Mouse (Mus musculus): ENCODE measurements around the gene Tmem107. TPM values are rescaled to one million over a fixed set of nuclear protein-coding genes. Genes with fewer than 3 reads are reported as not detected.
A peak's percentile ranks its signal among the peaks of the same experiment; 100 is the strongest.

Gene Tmem107
- total and polyA plus RNA-seq, 3 experiments: 22.6 to 31.3 (median 30.1) TPM

- H3K36me3 ChIP-seq (replicated peaks in 1 of 2; ENCODE audit: control insufficient read depth in 1 of 2, insufficient read depth in 1 of 2, low read length in 1 of 2): peaks cover 30 to 32% of the 10 kb centered on the region in 2 experiments
- dilution Hi-C loops (cut with MboI; ENCODE audit: extremely low pct_ligation_motif_present, extremely low pct_unique_long_range_greater_than_20kb, low sequenced_read_pairs) (no loop called here), in situ Hi-C loops (cut with MboI; ENCODE audit: low pct_ligation_motif_present, low pct_unique_long_range_greater_than_20kb, low sequenced_read_pairs) (loop anchor here (25.0 kb wide), 1 partner anchor 914 kb away; the partner anchor contains the start of genes Acadvl, Dlg4 and Dvl2)
- DNase-seq (ENCODE audit: extremely low read depth): peak; percentile 99
- H3K4me1 ChIP-seq (ENCODE audit: control insufficient read depth in 1 of 2, insufficient read depth in 2 of 2): peaks cover 20 to 64% of the 10 kb centered on the region in 2 experiments
- H3K4me3 ChIP-seq (replicated peaks in 1 of 3; ENCODE audit: low read depth in 2 of 3, low read length in 2 of 3, poor library complexity in 1 of 3): peak overlapping the region; percentile 67 to 94 (median 75)
- no peaks in the 10 kb centered on the region for H3K9me3 ChIP-seq (replicated peaks; ENCODE audit: low read length)
- peaks cover 22% of the 10 kb centered on the region for H3K79me2 ChIP-seq (replicated peaks; ENCODE audit: control insufficient read depth, extremely low read depth, insufficient read depth, poor library complexity, severe bottlenecking)
- peak overlapping the region; percentile 93 for H3K4me2 ChIP-seq (ENCODE audit: insufficient read depth, low read depth, poor library complexity, severe bottlenecking)
- peak overlapping the region; percentile 75 for H3K27ac ChIP-seq (ENCODE audit: insufficient read depth, low read depth)
- peaks cover 6% of the 10 kb centered on the region for H3K27me3 ChIP-seq (replicated peaks)
- peak overlapping the region; percentile 76 for H3K9ac ChIP-seq (ENCODE audit: insufficient read depth, low read depth)
- TF ChIP-seq MAX (IDR thresholded peaks at IDR 0.05; ENCODE audit: low read length) (peak; percentile 99; the same call in 1 of the 2 replicates), MAZ (IDR thresholded peaks at IDR 0.05; ENCODE audit: low read depth, low read length) (peak; percentile 81; the same call in 1 of the 2 replicates), JUN (IDR thresholded peaks at IDR 0.05; ENCODE audit: insufficient read depth, low read depth, low read length) (0 out of 2 replicates have a peak, but pooled peaks have one; percentile 21), IRF4 (IDR thresholded peaks at IDR 0.05; ENCODE audit: low read depth, low read length) (peak; percentile 41; the same call in 1 of the 2 replicates), E2F4 (IDR thresholded peaks at IDR 0.05; ENCODE audit: insufficient replicate concordance, low read depth, low read length) (no peak), ZMIZ1 (IDR thresholded peaks at IDR 0.05; ENCODE audit: low read depth, low read length) (peak; percentile 60; the same call in 1 of the 2 replicates), SIN3A (IDR thresholded peaks at IDR 0.05; ENCODE audit: low read length) (peak; percentile 94; the same call in 1 of the 2 replicates), POLR2A (IDR thresholded peaks at IDR 0.05; ENCODE audit: low read depth, low read length) (peak; percentile 80), POLR2AphosphoS2 (IDR thresholded peaks at IDR 0.05; ENCODE audit: low read depth, low read length) (no peak), HCFC1 (IDR thresholded peaks at IDR 0.05; ENCODE audit: low read depth, low read length) (peak; percentile 51; the same call in 1 of the 2 replicates), NELFE (IDR thresholded peaks at IDR 0.05; ENCODE audit: low read depth, low read length) (peak; percentile 70; the same call in 1 of the 2 replicates), ELF1 (IDR thresholded peaks at IDR 0.05; ENCODE audit: low read depth, low read length) (peak; percentile 49; the same call in 1 of the 2 replicates), USF2 (conservative IDR thresholded peaks at IDR 0.05; ENCODE audit: low read depth, low read length) (no peak), NRF1 (IDR thresholded peaks at IDR 0.05; ENCODE audit: low read depth, low read length) (no peak), KAT2A (IDR thresholded peaks at IDR 0.05; ENCODE audit: insufficient replicate concordance, low read length) (no peak), MAFK (IDR thresholded peaks at IDR 0.05; ENCODE audit: insufficient replicate concordance, low read length) (no peak), EP300 (IDR thresholded peaks at IDR 0.05; ENCODE audit: low read length) (no peak), UBTF (IDR thresholded peaks at IDR 0.05; ENCODE audit: low read depth, low read length) (no peak), TCF12 (IDR thresholded peaks at IDR 0.05; ENCODE audit: low read depth, low read length) (peak; percentile 40; the same call in 1 of the 2 replicates), MYC (IDR thresholded peaks at IDR 0.05; ENCODE audit: low read depth, low read length) (peak; percentile 94), USF1 (IDR thresholded peaks at IDR 0.05; ENCODE audit: low read depth, low read length) (peak; percentile 57), RCOR1 (conservative IDR thresholded peaks at IDR 0.05; ENCODE audit: low read depth, low read length) (no peak), ZC3H11A (IDR thresholded peaks at IDR 0.05; ENCODE audit: low read depth, low read length) (no peak), GABPA (IDR thresholded peaks at IDR 0.05; ENCODE audit: insufficient replicate concordance, low read depth, low read length) (no peak; the same call in 1 of the 2 replicates), MXI1 (IDR thresholded peaks at IDR 0.05; ENCODE audit: low read depth, low read length) (peak; percentile 98), PAX5 (IDR thresholded peaks at IDR 0.05; ENCODE audit: low read length) (no peak), JUND (conservative IDR thresholded peaks at IDR 0.05; ENCODE audit: low read depth, low read length) (no peak), TBP (conservative IDR thresholded peaks at IDR 0.05; ENCODE audit: low read depth, low read length) (0 out of 2 replicates have a peak, but pooled peaks have one; percentile 37), RAD21 (IDR thresholded peaks at IDR 0.05; ENCODE audit: low read depth, low read length) (no peak), CHD1 (IDR thresholded peaks at IDR 0.05; ENCODE audit: low read depth, low read length) (no peak), ETS1 (conservative IDR thresholded peaks at IDR 0.05; ENCODE audit: low read depth, low read length) (peak; percentile 91), ZKSCAN1 (IDR thresholded peaks at IDR 0.05; ENCODE audit: borderline replicate concordance, low read depth, low read length) (no peak), CHD2 (IDR thresholded peaks at IDR 0.05; ENCODE audit: low read length) (no peak; the same call in 1 of the 2 replicates), ZNF384 (IDR thresholded peaks at IDR 0.05; ENCODE audit: low read depth, low read length) (no peak), BHLHE40 (IDR thresholded peaks at IDR 0.05; ENCODE audit: low read depth, low read length) (peak; percentile 98), MEF2A (IDR thresholded peaks at IDR 0.05; ENCODE audit: borderline replicate concordance, low read depth, low read length) (peak; percentile 61; the same call in 1 of the 2 replicates), SMC3 (IDR thresholded peaks at IDR 0.05; ENCODE audit: low read depth, low read length) (no peak), CTCF (conservative IDR thresholded peaks at IDR 0.05 in 1 of 2, IDR thresholded peaks at IDR 0.05 in 1 of 2; ENCODE audit: low read depth in 2 of 2, low read length in 2 of 2) (peak in 1 of 2 experiments; percentile 22; a peak in 2 of 4 replicates)
Observed at GRCm38 (mm10) chr11:69098762-69099091, 28.1 kb downstream of the Tmem107 start.
